Mouse (Mus musculus): ENCODE data around the gene Nlrp4f.

Gene Nlrp4f

GRCm38 (mm10) chr13:65205877-65206276 lies at the start of gene Nlrp4f:
Gene Nlrp4f (minus strand): TSS chr13:65205977.
- H3K27me3 ChIP-seq (ENCODE audit: control insufficient read depth, insufficient read depth, low read length, poor library complexity, severe bottlenecking): no peaks in the 10 kb centered on the region
- no peak for DNase-seq (ENCODE audit: low read depth, low spot score)
- no peaks in the 10 kb centered on the region for H3K36me3 ChIP-seq (ENCODE audit: control insufficient read depth, insufficient read depth, low read length, poor library complexity, severe bottlenecking)

DNA sequence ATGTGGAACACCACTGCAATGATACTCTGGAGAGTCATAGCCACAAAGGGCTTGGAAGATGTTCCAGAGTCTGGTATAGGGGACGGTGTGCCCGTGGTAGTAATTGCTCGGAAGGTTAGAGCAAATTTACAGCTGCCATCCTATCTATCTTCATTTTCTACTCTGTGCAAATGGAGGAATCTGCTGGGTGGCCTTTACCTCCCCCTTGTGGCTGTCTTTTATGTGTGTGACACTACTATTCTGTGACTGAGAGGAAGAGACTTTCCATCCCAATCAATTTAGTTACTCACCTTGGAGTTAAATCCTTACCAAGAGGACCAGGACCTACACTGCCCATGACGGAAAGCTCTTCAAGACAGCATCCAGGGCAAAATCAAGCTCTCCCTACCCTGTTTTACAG lies 37.5 kb upstream of the Nlrp4f start:
- DNase-seq (ENCODE audit: low read depth, low spot score): peak; percentile 59
- no peaks in the 10 kb centered on the region for H3K27me3 ChIP-seq (ENCODE audit: control insufficient read depth, insufficient read depth, low read length, poor library complexity, severe bottlenecking)
- no peaks in the 10 kb centered on the region for H3K36me3 ChIP-seq (ENCODE audit: control insufficient read depth, insufficient read depth, low read length, poor library complexity, severe bottlenecking)

DNA sequence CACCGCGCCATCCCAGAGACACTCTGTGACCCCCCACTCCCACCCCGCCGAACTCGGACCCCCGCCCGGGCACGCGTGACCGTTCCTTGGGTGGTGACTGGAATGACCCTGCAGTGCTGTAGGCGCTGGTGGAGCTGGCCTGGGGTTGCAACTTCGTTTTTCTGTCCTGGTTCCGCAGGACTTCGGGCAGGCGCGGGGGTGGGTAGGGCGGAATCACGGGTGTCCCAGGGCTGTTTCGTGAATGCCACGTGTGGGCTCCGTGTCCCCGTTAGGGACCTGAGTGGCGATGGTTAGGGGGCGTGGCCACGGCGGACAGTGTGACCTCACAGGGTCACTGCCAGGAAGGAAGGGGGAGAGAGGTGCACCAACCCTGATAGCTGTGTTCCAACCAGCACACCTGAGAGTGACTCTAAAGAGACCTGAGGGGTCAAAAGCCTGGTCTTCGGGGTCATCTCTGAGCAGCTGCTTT lies 36.6 kb upstream of the Nlrp4f start:
- peak; percentile 24 for DNase-seq (ENCODE audit: low read depth, low spot score)
- Histone ChIP-seq H3K27me3 (ENCODE audit: control insufficient read depth, insufficient read depth, low read length, poor library complexity, severe bottlenecking) (no peaks in the 10 kb centered on the region), H3K36me3 (ENCODE audit: control insufficient read depth, insufficient read depth, low read length, poor library complexity, severe bottlenecking) (no peaks in the 10 kb centered on the region)

- DNase-seq (ENCODE audit: low read depth, low spot score): peak; percentile 75
- H3K27me3 ChIP-seq (ENCODE audit: control insufficient read depth, insufficient read depth, low read length, poor library complexity, severe bottlenecking): no peaks in the 10 kb centered on the region
- H3K36me3 ChIP-seq (ENCODE audit: control insufficient read depth, insufficient read depth, low read length, poor library complexity, severe bottlenecking): no peaks in the 10 kb centered on the region
Measured at GRCm38 (mm10) chr13:65241627-65242318, 36.0 kb upstream of the Nlrp4f start.

DNA sequence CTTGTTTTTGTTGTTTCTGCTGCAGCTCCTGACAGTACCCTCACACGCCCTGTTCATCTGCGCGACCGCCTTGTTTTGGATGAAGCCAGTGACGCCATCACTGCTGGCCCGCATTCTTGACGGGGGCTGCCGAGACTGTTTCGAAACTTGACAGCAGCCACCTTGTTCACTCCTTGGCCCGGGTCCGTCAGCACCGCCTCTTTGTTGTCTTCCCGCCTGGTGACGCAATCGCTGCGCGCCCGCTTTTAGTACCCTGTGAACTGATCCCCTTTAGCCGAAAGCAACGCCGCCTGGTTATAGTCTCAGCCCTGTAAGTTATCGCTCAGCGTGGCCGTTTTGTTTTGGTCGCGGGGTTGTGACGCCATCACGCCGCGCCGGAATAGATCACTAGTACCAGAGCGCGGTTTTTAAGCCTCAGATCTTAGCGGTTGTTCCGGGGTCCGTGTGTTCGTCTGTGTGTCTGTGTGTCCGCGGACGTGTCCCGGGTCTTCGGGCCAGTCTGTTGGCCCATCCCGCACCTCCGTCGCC lies 35.4 kb upstream of the Nlrp4f start:
- DNase-seq (ENCODE audit: low read depth, low spot score): peak; percentile 94
- no peaks in the 10 kb centered on the region for H3K27me3 ChIP-seq (ENCODE audit: control insufficient read depth, insufficient read depth, low read length, poor library complexity, severe bottlenecking)
- H3K36me3 ChIP-seq (ENCODE audit: control insufficient read depth, insufficient read depth, low read length, poor library complexity, severe bottlenecking): no peaks in the 10 kb centered on the region

DNA sequence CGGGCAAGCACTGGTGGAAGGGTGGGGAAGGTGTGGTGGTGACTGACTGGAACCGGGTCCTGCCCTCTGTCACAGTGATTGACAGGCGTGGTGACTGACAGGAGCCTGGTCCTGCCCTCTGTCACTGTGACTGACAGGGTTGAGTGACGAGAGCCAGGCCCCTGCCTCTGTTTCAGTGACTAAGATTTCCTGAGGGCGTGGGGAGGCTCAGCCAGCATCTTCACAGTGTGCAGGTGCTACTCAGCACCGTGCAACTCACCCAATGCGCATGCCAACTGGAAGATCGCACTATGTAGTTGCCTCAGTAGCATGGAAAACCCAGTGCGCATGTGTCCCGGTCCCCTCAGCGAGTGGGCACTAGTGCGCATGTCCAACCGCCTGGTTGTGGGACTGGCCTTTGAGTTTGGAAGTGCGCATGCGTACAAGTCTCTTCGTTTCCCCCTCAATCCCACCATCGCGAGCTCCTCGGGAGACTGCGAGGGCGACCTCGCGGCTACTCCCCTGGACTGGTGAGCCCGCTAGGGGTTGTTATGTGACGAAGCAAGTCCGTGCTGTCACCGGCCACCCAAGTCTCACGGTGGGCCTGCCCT lies 34.8 kb upstream of the Nlrp4f start:
- H3K27me3 ChIP-seq (ENCODE audit: control insufficient read depth, insufficient read depth, low read length, poor library complexity, severe bottlenecking): no peaks in the 10 kb centered on the region
- peak; percentile 98 for DNase-seq (ENCODE audit: low read depth, low spot score)
- H3K36me3 ChIP-seq (ENCODE audit: control insufficient read depth, insufficient read depth, low read length, poor library complexity, severe bottlenecking): no peaks in the 10 kb centered on the region

GRCm38 (mm10) chr13:65237211-65237610 lies 31.4 kb upstream of the Nlrp4f start:
- DNase-seq (ENCODE audit: low read depth, low spot score): no peak
- H3K27me3 ChIP-seq (ENCODE audit: control insufficient read depth, insufficient read depth, low read length, poor library complexity, severe bottlenecking): no peaks in the 10 kb centered on the region

DNA sequence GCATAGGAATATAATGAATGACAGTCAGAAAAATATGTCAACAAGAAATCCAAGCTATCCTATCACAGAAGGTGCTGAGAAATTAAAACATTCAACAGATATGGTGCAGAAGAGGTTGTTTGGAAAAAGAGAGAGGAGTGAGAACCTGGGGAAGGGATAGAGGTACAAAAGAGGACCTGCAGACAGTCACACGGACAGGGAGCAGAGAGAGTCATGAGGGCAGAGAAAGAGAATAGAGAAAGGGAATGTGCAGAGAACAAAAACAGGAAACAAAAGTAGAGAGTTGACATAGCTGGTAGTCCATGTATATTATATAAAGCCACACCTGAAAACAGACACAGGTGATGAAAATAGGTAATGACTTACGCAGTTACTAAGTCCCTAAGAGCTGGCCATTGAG lies 20.9 kb upstream of the Nlrp4f start:
- no peaks in the 10 kb centered on the region for H3K27me3 ChIP-seq (ENCODE audit: control insufficient read depth, insufficient read depth, low read length, poor library complexity, severe bottlenecking)
- no peaks in the 10 kb centered on the region for H3K36me3 ChIP-seq (ENCODE audit: control insufficient read depth, insufficient read depth, low read length, poor library complexity, severe bottlenecking)
- DNase-seq (ENCODE audit: low read depth, low spot score): no peak

More at GRCm38 (mm10) chr13:65237211-65237610, 31.4 kb upstream of the Nlrp4f start:
- no peaks in the 10 kb centered on the region for H3K36me3 ChIP-seq (ENCODE audit: control insufficient read depth, insufficient read depth, low read length, poor library complexity, severe bottlenecking)

GRCm38 (mm10) chr13:65225945-65226344 lies 20.2 kb upstream of the Nlrp4f start:
- H3K36me3 ChIP-seq (ENCODE audit: control insufficient read depth, insufficient read depth, low read length, poor library complexity, severe bottlenecking): no peaks in the 10 kb centered on the region
- H3K27me3 ChIP-seq (ENCODE audit: control insufficient read depth, insufficient read depth, low read length, poor library complexity, severe bottlenecking): no peaks in the 10 kb centered on the region
- no peak for DNase-seq (ENCODE audit: low read depth, low spot score)

DNA sequence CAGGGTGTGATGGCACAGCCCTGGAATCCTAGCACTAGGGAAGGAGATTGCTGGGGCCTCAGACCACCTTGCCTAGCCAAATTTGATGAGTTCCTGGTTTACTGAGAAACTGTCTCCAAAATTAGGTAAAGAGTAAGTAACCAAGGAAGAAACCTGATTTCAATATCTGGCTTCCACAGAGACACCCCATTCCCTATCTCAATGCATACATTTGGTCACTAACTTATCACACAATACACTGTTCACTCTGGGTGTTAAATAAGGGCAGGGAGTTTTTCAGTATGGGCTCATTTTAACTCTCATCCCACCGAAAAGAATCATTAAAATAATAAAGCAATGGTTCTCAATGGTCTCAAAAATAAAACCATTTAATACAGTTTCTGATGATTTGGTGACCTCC lies 5.1 kb downstream of the Nlrp4f start:
- DNase-seq (ENCODE audit: low read depth, low spot score): no peak
- no peaks in the 10 kb centered on the region for H3K27me3 ChIP-seq (ENCODE audit: control insufficient read depth, insufficient read depth, low read length, poor library complexity, severe bottlenecking)
- H3K36me3 ChIP-seq (ENCODE audit: control insufficient read depth, insufficient read depth, low read length, poor library complexity, severe bottlenecking): no peaks in the 10 kb centered on the region

GRCm38 (mm10) chr13:65176472-65177091 lies 29.2 kb downstream of the Nlrp4f start:
- Histone ChIP-seq H3K27me3 (ENCODE audit: control insufficient read depth, insufficient read depth, low read length, poor library complexity, severe bottlenecking) (no peaks in the 10 kb centered on the region), H3K36me3 (ENCODE audit: control insufficient read depth, insufficient read depth, low read length, poor library complexity, severe bottlenecking) (no peaks in the 10 kb centered on the region)
- DNase-seq (ENCODE audit: low read depth, low spot score): no peak

GRCm38 (mm10) chr13:65175734-65176471 lies 29.9 kb downstream of the Nlrp4f start:
- no peaks in the 10 kb centered on the region for H3K36me3 ChIP-seq (ENCODE audit: control insufficient read depth, insufficient read depth, low read length, poor library complexity, severe bottlenecking)
- peak; percentile 57 for DNase-seq (ENCODE audit: low read depth, low spot score)
- H3K27me3 ChIP-seq (ENCODE audit: control insufficient read depth, insufficient read depth, low read length, poor library complexity, severe bottlenecking): no peaks in the 10 kb centered on the region

DNA sequence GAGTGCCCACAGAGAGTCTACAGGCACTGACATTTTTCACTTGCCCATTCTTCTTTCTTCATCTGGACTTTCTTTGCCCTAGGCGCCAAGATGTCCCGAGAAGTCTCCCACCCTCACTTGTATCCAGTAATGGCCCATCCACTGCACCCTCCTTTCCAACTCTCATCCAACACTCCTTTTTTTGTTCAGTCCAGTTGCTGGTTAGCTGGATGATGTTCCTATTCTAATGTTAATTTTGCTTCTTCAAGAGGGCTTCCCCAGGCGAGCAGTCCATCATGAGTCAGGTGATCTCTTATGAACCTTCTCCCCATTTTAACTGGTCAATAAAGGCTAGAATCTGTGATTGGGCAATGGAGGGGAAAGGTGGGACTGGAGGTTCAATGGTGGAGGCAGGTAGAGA lies 31.7 kb downstream of the Nlrp4f start:
- no peak for DNase-seq (ENCODE audit: low read depth, low spot score)
- Histone ChIP-seq H3K27me3 (ENCODE audit: control insufficient read depth, insufficient read depth, low read length, poor library complexity, severe bottlenecking) (no peaks in the 10 kb centered on the region), H3K36me3 (ENCODE audit: control insufficient read depth, insufficient read depth, low read length, poor library complexity, severe bottlenecking) (no peaks in the 10 kb centered on the region)

DNA sequence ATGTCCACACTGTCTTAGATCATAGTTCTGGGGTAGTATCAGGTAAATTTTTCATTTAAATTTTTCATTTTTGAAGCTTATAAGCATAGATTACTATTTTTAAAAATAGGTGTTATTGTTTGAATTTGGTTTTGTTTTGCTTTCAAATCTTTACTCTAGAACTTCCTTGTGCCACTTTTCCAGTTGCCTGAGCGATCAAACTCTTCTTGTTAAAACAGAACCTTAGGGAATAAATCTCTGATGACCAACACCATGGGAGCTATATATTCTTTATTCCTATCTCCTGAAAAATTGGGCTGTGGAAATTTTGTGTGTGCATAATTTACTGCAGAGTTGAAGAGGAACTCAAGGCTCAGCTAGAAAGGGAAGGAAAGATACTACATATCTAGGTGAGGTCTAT lies 55.8 kb downstream of the Nlrp4f start, which contains the start of gene Olfr466:
TSS of gene Olfr466 (plus strand) at position 301 of the 400 bp plus-strand sequence.
- DNase-seq (ENCODE audit: low read depth, low spot score): no peak
- no peaks in the 10 kb centered on the region for H3K27me3 ChIP-seq (ENCODE audit: control insufficient read depth, insufficient read depth, low read length, poor library complexity, severe bottlenecking)
- H3K36me3 ChIP-seq (ENCODE audit: control insufficient read depth, insufficient read depth, low read length, poor library complexity, severe bottlenecking): no peaks in the 10 kb centered on the region

All from splenic B cell, adult 2 months (primary cell).